Mouse (Mus musculus): ENCODE measurements around the gene Hivep2.

DNA sequence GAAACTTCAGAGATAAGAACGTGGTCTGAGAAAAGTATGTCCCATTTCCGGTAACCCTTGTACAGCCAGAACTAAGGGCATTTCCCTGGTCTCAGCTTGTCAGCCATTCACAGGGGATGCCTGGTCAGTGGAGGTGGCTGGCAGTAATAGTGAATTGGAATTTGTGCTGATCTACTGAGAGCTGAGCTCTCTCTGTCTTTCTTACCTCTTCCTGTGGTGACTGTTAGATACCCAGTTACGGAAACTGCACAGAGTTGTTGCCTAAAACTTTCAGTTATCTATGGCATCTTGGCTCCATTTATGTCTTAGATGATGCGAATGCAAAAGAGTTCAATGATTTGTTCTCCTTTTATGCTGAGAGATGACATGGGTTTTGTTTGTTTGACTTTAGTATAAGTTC lies 150.0 kb downstream of the Hivep2 start:
- no peak for TF ChIP-seq GATA1 (IDR thresholded peaks at IDR 0.05; ENCODE audit: borderline replicate concordance, low read length)
- no peak for TF ChIP-seq FLI1 (IDR thresholded peaks at IDR 0.05; ENCODE audit: low read length)
